Mouse (Mus musculus): ENCODE measurements at regions not wholly inside any gene's neighbourhood (a gene's known extent, or its start where the extent isn't known, plus 50 kb on each side); places are given as distances from the start of the nearest gene placed in this dataset.

DNA sequence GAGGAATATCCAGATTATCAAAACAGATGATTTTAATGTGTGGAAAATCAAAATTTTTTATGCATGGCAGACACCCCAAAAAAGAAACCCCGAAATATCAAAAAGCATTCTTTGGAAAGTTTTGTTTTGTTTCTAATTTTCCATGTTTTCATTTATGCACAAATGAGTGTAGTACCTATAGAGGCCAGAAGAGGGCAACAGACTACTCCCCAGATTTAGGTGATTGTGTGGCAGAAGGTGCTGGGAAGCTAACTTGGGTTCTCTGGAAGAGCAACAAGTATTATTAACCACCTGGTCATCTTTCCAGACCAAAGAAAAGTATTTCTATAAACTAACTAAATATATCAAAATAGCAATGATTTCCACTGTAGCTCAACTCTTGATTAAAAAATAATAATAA, 137.2 kb downstream of the Cdc5l start:
- no peaks in the 10 kb centered on the region for H3K9me3 ChIP-seq (ENCODE audit: control insufficient read depth, low read length)
- H3K27ac ChIP-seq (ENCODE audit: low read length): no peak overlapping the region
- H3K9ac ChIP-seq (ENCODE audit: low read length): no peak overlapping the region
- no peak overlapping the region for H3K4me3 ChIP-seq (ENCODE audit: low read length)
- no peaks in the 10 kb centered on the region for H3K36me3 ChIP-seq (ENCODE audit: control insufficient read depth, insufficient read depth, low read length)
- WGBS: 86% methylated on average over 1 of the region's 1 CpGs
- no peaks in the 10 kb centered on the region for H3K4me1 ChIP-seq (replicated peaks; ENCODE audit: control insufficient read depth, insufficient read depth, low read length)
- no peaks in the 10 kb centered on the region for H3K27me3 ChIP-seq (ENCODE audit: control insufficient read depth, insufficient read depth, low read depth, low read length)
- H3K4me2 ChIP-seq (ENCODE audit: low read depth, low read length): no peak overlapping the region
- ATAC-seq (ENCODE audit: low read depth): no peak

DNA sequence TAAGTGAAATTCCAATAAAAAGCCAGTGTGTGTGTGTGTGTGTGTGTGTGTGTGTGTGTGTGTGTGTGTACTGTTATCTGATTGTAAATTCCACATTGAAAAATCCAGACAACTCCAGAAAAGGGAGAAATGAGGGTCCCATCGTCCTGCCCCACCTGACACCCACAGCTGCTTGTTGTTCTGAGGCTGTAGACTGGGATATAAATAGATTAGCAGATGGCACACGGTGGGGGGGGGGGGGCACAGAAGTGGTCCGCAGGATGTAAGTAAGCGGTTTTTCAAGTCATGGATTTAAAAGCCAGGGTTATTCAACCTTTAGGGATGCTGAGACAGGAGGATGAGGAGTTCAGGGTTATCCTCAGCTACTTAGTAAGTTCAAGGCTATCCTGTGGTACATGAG, 138.7 kb downstream of the Cdc5l start:
- 66% methylated on average over 4 of the region's 4 CpGs for WGBS
- H3K36me3 ChIP-seq (ENCODE audit: control insufficient read depth, insufficient read depth, low read length): no peaks in the 10 kb centered on the region
- H3K9ac ChIP-seq (ENCODE audit: low read length): no peak overlapping the region
- H3K9me3 ChIP-seq (ENCODE audit: control insufficient read depth, low read length): no peaks in the 10 kb centered on the region
- H3K27ac ChIP-seq (ENCODE audit: low read length): no peak overlapping the region
- H3K27me3 ChIP-seq (ENCODE audit: control insufficient read depth, insufficient read depth, low read depth, low read length): no peaks in the 10 kb centered on the region
- ATAC-seq (ENCODE audit: low read depth): no peak
- H3K4me1 ChIP-seq (replicated peaks; ENCODE audit: control insufficient read depth, insufficient read depth, low read length): no peaks in the 10 kb centered on the region
- H3K4me3 ChIP-seq (ENCODE audit: low read length): no peak overlapping the region
- H3K4me2 ChIP-seq (ENCODE audit: low read depth, low read length): no peak overlapping the region

DNA sequence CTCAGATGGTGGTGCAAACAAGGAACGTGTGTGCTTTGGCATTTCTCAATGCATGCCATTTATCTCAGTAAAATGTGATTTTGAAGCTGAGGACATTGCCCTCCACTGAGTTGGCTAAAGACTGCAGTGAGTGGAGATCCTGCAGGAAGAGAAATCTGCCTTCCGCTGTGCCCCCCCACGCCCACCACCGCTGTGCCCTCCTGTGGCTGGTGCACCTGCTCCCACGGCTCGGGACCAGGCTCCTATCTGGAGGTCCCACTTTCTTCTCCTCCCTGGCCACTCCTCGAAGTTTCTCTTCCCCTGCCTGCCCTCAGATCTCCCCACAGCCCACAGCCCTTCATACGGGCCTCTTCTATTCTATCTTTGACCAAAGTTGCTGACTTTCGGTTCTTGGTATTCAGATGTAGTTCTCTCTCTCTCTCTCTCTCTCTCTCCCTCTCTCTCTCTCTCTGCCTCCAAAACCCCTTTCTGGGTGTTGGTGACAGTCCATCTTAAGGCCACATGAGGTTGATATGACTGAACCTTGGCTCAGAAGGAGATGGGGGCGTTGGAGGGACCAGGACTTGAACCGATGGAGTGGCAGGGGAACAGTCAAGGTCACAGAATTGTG, 139.2 kb downstream of the Cdc5l start:
- no peaks in the 10 kb centered on the region for H3K27me3 ChIP-seq (ENCODE audit: control insufficient read depth, insufficient read depth, low read depth, low read length)
- 86% methylated on average over 11 of the region's 11 CpGs for WGBS
- no peak for ATAC-seq (ENCODE audit: low read depth)
- H3K9ac ChIP-seq (ENCODE audit: low read length): no peak overlapping the region
- H3K4me1 ChIP-seq (replicated peaks; ENCODE audit: control insufficient read depth, insufficient read depth, low read length): no peaks in the 10 kb centered on the region
- no peak overlapping the region for H3K4me2 ChIP-seq (ENCODE audit: low read depth, low read length)
- no peak overlapping the region for H3K27ac ChIP-seq (ENCODE audit: low read length)
- no peaks in the 10 kb centered on the region for H3K9me3 ChIP-seq (ENCODE audit: control insufficient read depth, low read length)
- no peaks in the 10 kb centered on the region for H3K36me3 ChIP-seq (ENCODE audit: control insufficient read depth, insufficient read depth, low read length)
- no peak overlapping the region for H3K4me3 ChIP-seq (ENCODE audit: low read length)

DNA sequence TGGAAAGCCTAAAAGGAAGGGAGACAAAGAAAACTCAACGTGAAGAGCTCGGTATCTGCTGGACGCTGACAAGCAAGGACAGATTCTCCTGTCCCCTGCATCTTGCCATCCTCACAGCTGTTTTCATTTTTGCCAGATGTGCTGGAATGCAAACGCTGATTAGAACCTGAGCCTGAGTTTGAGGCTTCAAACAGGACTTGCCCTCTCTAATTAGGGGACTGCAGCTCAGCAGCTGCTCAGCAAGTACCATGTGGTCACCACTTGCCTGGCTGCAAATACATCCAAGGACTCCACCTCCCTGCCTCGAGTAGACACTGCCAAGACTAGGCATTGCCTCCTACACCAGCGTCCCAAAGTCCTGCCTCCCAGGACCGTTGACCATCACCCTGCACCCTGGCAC, 140.7 kb downstream of the Cdc5l start:
- H3K27ac ChIP-seq (ENCODE audit: low read length): no peak overlapping the region

DNA sequence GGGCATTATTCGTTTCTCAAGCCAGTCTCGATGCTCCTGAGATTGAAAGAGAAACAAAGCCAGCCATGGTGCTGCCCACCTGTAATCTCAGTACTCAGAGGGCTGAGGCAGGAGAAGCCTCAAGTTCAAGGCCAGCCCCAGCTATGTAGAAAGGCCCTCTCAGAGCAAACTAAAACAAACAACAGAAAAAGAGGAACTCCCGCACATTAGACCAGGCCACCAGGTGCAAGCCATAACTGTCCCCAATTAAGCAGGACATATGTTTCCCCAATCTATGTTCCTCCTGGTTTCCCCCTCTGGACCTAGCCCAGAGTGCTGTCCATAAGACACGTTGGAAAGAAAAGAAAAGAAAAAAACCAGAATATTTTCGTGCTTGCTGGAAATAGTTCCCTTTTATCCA, 142.5 kb downstream of the Cdc5l start:
- H3K36me3 ChIP-seq (ENCODE audit: control insufficient read depth, insufficient read depth, low read length): no peaks in the 10 kb centered on the region
- no peak overlapping the region for H3K4me2 ChIP-seq (ENCODE audit: low read depth, low read length)
- H3K9ac ChIP-seq (ENCODE audit: low read length): no peak overlapping the region
- no peak overlapping the region for H3K27ac ChIP-seq (ENCODE audit: low read length)
- no peaks in the 10 kb centered on the region for H3K27me3 ChIP-seq (ENCODE audit: control insufficient read depth, insufficient read depth, low read depth, low read length)
- no peak for ATAC-seq (ENCODE audit: low read depth)
- H3K4me3 ChIP-seq (ENCODE audit: low read length): no peak overlapping the region
- H3K9me3 ChIP-seq (ENCODE audit: control insufficient read depth, low read length): no peaks in the 10 kb centered on the region
- no peaks in the 10 kb centered on the region for H3K4me1 ChIP-seq (replicated peaks; ENCODE audit: control insufficient read depth, insufficient read depth, low read length)
- 79% methylated on average over 5 of the region's 5 CpGs for WGBS

More for the DNA sequence above, 140.7 kb downstream of the Cdc5l start:
- H3K36me3 ChIP-seq (ENCODE audit: control insufficient read depth, insufficient read depth, low read length): no peaks in the 10 kb centered on the region
- H3K4me1 ChIP-seq (replicated peaks; ENCODE audit: control insufficient read depth, insufficient read depth, low read length): no peaks in the 10 kb centered on the region
- 72% methylated on average over 7 of the region's 7 CpGs for WGBS
- no peak overlapping the region for H3K9ac ChIP-seq (ENCODE audit: low read length)
- ATAC-seq (ENCODE audit: low read depth): no peak
- H3K9me3 ChIP-seq (ENCODE audit: control insufficient read depth, low read length): no peaks in the 10 kb centered on the region
- H3K27me3 ChIP-seq (ENCODE audit: control insufficient read depth, insufficient read depth, low read depth, low read length): no peaks in the 10 kb centered on the region
- H3K4me2 ChIP-seq (ENCODE audit: low read depth, low read length): no peak overlapping the region
- no peak overlapping the region for H3K4me3 ChIP-seq (ENCODE audit: low read length)

DNA sequence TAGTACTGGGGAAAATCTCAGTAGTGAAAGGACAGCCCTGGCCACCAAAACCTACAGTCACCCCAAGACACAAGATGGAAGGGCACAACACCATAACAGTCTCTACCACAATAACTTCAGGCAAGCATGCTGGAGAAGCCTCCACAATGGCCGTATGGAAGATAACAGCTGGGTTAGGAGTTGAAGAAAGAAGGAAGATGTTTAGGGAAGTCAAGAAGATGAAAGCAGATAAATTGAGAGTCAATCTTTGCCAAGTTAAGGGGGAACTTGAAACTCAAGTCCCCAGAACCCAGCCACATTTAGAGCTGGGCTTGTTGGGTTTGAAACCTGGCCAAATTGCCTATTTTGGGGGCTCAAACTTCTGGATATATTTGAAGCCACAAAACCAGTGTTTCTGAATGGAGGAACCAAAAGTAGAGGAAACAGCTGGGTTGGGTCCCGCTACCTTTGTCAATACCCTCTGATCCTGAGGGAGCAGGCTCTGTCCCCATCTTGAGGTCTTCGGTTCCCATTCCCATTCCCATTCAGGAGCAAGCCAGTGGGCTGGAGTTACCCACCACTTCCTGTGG, 147.8 kb downstream of the Cdc5l start:
- WGBS: 78% methylated on average over 3 of the region's 3 CpGs
- no peak for ATAC-seq (ENCODE audit: low read depth)
- no peaks in the 10 kb centered on the region for H3K9me3 ChIP-seq (ENCODE audit: control insufficient read depth, low read length)

DNA sequence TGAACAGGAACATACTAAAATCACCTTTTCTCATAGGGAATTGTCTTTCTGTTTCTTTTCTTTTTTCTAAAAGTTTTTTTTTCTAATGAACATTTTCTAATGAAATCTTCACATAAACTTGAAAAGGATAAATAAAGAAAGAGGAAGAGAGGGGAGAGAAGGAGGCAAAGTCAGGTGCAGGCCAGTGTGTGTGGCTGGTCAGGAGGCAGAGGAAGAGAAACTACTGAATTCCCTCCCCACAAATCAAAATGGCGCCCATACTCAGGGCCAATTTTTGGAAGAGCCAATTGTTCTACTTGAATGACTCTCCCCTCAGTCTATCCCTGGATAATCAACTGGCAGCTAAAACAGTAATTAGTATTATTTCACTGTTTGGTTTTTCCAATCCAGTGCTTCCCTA, 152.0 kb downstream of the Cdc5l start:
- H3K27ac ChIP-seq (ENCODE audit: low read length): no peak overlapping the region
- H3K4me1 ChIP-seq (replicated peaks; ENCODE audit: control insufficient read depth, insufficient read depth, low read length): no peaks in the 10 kb centered on the region
- no peak for ATAC-seq (ENCODE audit: low read depth)
- no peak overlapping the region for H3K9ac ChIP-seq (ENCODE audit: low read length)
- H3K36me3 ChIP-seq (ENCODE audit: control insufficient read depth, insufficient read depth, low read length): no peaks in the 10 kb centered on the region
- WGBS: 97% methylated on average over 1 of the region's 1 CpGs
- no peaks in the 10 kb centered on the region for H3K9me3 ChIP-seq (ENCODE audit: control insufficient read depth, low read length)
- no peaks in the 10 kb centered on the region for H3K27me3 ChIP-seq (ENCODE audit: control insufficient read depth, insufficient read depth, low read depth, low read length)
- H3K4me2 ChIP-seq (ENCODE audit: low read depth, low read length): no peak overlapping the region
- H3K4me3 ChIP-seq (ENCODE audit: low read length): no peak overlapping the region

More for the DNA sequence above, 147.8 kb downstream of the Cdc5l start:
- H3K36me3 ChIP-seq (ENCODE audit: control insufficient read depth, insufficient read depth, low read length): no peaks in the 10 kb centered on the region
- no peaks in the 10 kb centered on the region for H3K4me1 ChIP-seq (replicated peaks; ENCODE audit: control insufficient read depth, insufficient read depth, low read length)
- H3K4me3 ChIP-seq (ENCODE audit: low read length): no peak overlapping the region
- H3K27ac ChIP-seq (ENCODE audit: low read length): no peak overlapping the region
- H3K4me2 ChIP-seq (ENCODE audit: low read depth, low read length): no peak overlapping the region
- H3K27me3 ChIP-seq (ENCODE audit: control insufficient read depth, insufficient read depth, low read depth, low read length): no peaks in the 10 kb centered on the region
- H3K9ac ChIP-seq (ENCODE audit: low read length): no peak overlapping the region

DNA sequence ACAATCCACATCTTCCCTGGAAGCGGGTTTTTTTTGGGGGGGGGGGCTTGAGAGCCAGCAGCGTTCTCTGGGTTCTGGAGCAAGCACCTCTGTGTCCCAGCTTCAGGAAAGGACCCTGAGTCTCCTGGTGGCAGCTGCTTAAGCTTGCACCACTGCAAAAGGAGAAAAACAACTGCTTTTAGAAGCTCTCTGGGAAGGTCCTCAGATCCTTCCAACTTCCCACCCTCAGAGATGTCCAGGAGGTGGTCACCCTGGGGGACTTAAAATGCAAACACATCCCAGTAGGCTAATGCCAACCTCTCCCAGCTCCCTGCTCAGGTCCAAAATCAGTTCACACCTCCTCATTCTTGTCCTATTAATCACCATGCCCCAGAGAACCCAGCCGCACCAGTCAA, 153.7 kb downstream of the Cdc5l start:
- no peak overlapping the region for H3K27ac ChIP-seq (ENCODE audit: low read length)

DNA sequence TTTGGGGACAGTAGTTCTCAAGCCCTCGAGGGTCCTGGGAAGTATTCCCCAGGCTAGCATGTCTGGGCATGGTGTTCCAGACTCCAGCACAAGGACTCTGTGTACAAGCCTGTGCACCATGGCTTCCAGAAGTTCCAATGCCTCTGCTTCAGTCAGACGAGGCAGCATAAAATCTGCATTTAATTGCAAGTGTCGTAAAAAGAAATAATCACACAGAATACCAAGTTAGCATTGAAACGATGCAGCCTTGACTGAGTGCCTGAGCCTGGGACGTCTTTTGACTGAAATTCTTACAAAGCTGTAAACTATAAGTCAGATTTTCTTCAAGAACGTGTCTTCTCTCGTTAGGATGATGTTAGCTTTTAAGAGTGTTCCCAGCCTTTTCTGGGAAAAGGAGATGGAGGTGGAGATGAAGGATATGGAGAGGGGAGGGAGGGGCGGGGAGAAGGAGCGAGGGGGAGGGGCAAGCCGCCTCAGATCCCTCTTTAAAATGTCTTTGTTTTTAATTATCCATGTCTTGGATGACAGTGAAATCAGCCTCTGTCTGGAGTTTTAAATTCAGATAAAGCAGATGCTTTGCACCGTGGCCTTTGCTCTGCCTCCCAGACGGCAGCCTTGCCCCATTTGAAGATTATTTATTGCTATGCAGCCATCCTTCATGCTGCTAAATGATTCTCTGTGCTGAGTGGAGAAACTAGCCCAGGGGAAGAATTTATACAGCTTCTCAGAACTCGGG, 154.3 kb downstream of the Cdc5l start:
- Histone ChIP-seq H3K4me2 (ENCODE audit: low read depth, low read length) (no peak overlapping the region), H3K27me3 (ENCODE audit: control insufficient read depth, insufficient read depth, low read depth, low read length) (no peaks in the 10 kb centered on the region), H3K4me1 (replicated peaks; ENCODE audit: control insufficient read depth, insufficient read depth, low read length) (no peaks in the 10 kb centered on the region), H3K27ac (ENCODE audit: low read length) (no peak overlapping the region), H3K4me3 (ENCODE audit: low read length) (no peak overlapping the region), H3K9me3 (ENCODE audit: control insufficient read depth, low read length) (no peaks in the 10 kb centered on the region), H3K9ac (ENCODE audit: low read length) (no peak overlapping the region), H3K36me3 (ENCODE audit: control insufficient read depth, insufficient read depth, low read length) (no peaks in the 10 kb centered on the region)
- ATAC-seq (ENCODE audit: low read depth): no peak
- WGBS: 23% methylated on average over 13 of the region's 13 CpGs

More for the DNA sequence above, 153.7 kb downstream of the Cdc5l start:
- no peak overlapping the region for H3K4me2 ChIP-seq (ENCODE audit: low read depth, low read length)
- H3K9me3 ChIP-seq (ENCODE audit: control insufficient read depth, low read length): no peaks in the 10 kb centered on the region
- ATAC-seq (ENCODE audit: low read depth): no peak
- H3K9ac ChIP-seq (ENCODE audit: low read length): no peak overlapping the region
- H3K27me3 ChIP-seq (ENCODE audit: control insufficient read depth, insufficient read depth, low read depth, low read length): no peaks in the 10 kb centered on the region
- WGBS: 14% methylated on average over 3 of the region's 3 CpGs
- H3K36me3 ChIP-seq (ENCODE audit: control insufficient read depth, insufficient read depth, low read length): no peaks in the 10 kb centered on the region
- H3K4me3 ChIP-seq (ENCODE audit: low read length): no peak overlapping the region
- no peaks in the 10 kb centered on the region for H3K4me1 ChIP-seq (replicated peaks; ENCODE audit: control insufficient read depth, insufficient read depth, low read length)
